Mouse (Mus musculus) small intestine, adult 2 months (tissue): ENCODE data around the gene Cdkl5.

Source experiments
- CTCF ChIP-seq: fragments of 200-500 bp; IDR thresholded peaks from 2 replicates; pipeline ENCODE4 v1.5.1; 2012; ENCODE audit warnings: low read depth, mild to moderate bottlenecking, control low read depth, inconsistent platforms, low read length, moderate library complexity, mixed read lengths; ENCODE audit not compliant: insufficient replicate concordance, insufficient read length; ENCODE audit errors: extremely low read depth
- POLR2A ChIP-seq: fragments of 200-500 bp; IDR thresholded peaks from 2 replicates; pipeline ENCODE4 v1.6.1; 2012; ENCODE audit warnings: low read depth, mild to moderate bottlenecking, control low read depth, inconsistent platforms, low read length, moderate library complexity

DNA sequence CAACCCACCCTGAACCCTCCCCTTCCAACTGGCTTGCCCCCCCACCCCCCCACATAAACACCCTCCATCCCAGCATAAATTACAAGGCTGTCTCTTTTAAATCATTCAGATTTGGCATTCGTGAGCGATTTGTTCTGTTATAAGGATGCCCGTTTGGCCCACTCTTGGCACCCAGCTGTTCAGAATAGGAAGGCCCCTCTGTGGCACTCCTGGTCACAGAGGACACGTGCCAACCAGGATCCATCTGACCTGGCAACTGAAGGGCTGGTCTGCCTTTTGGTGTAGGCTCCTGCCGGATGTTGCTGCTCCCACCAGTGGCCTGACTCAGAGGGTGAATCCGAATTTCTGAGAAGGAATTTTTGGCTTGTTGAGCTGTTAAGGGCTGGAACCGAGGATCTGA, 186.3 kb downstream of the Cdkl5 start:
- no peak for TF ChIP-seq CTCF
- no peak for TF ChIP-seq POLR2A
